12 mouse cellular contexts compared by ENCODE assay signal in the genomic region with DNA sequence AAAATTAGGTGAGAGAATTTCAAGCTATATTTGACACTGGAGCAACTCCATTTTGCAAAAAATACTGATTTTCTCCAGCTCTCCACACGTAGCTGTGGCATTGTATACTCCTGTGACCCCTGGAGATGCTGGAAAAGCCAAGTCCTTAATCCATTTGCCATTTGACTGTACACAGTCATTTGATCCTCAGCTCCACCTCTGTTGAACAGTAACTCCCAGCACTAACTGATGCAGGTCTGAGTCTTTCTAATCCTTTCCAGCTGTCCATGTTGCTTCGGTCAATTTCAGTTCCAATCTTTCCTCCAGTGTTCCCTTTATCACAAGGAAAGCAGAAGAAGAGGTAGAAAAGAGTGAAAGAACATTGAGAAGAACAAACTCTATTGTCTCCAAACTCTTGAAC.
"Had no signal": no experiment of that assay in that cellular context is flagged by ENCODE, and none has a peak within 500 bp of the region (broad histone marks: within the 10 kb centered on the region; RNA-seq: fewer than 3 reads in every experiment).

No protein-coding gene starts in this region.

- ATAC-seq: midbrain, embryonic 16.5 days had no signal

- H3K9ac ChIP-seq: liver, embryonic 14.5 days; lung, embryonic 14.5 days; midbrain, embryonic 12.5 days; neural tube, embryonic 13.5 days; stomach, embryonic 15.5 days had no signal

- H3K4me1 ChIP-seq: megakaryocyte, embryonic 14.5 days; midbrain, embryonic 12.5 days; neural tube, embryonic 13.5 days; stomach, embryonic 15.5 days had no signal

- H3K4me3 ChIP-seq: megakaryocyte, embryonic 14.5 days; midbrain, embryonic 12.5 days; neural tube, embryonic 13.5 days; stomach, embryonic 15.5 days had no signal

- H3K27me3 ChIP-seq: megakaryocyte, embryonic 14.5 days; midbrain, embryonic 12.5 days; neural tube, embryonic 13.5 days; stomach, embryonic 15.5 days had no signal

- H3K9me3 ChIP-seq: megakaryocyte, embryonic 14.5 days; midbrain, embryonic 12.5 days; neural tube, embryonic 13.5 days; stomach, embryonic 15.5 days had no signal

- H3K4me2 ChIP-seq: lung, embryonic 14.5 days; midbrain, embryonic 12.5 days; neural tube, embryonic 13.5 days; stomach, embryonic 15.5 days had no signal

- DNase-seq: kidney, adult 9 months; thymus, adult 2 months; thymus, postnatal 25 days had no signal

- H3K36me3 ChIP-seq: midbrain, embryonic 12.5 days; neural tube, embryonic 13.5 days; stomach, embryonic 15.5 days had no signal

- H3K27ac ChIP-seq: kidney, postnatal 0 days; liver, embryonic 14.5 days; macrophage; midbrain, embryonic 12.5 days; neural tube, embryonic 13.5 days; stomach, embryonic 15.5 days had no signal
